7 mouse cellular contexts compared by ENCODE assay signal in genomic region chr11:58954420-58955142, GRCm38 (mm10). TPM values are rescaled to one million over a fixed set of nuclear protein-coding genes. Genes with fewer than 3 reads are reported as not detected.
DNase-seq lines count a peak whose midpoint lies in the region; ATAC-seq lines count a peak whose summit lies in the region.

Gene Hist3h2a (plus strand): TSS chr11:58954685.
Gene Trim17 (plus strand): TSS chr11:58954685.

- peak; percentile 95 for ATAC-seq in intestine, embryonic 15.5 days

- intact Hi-C loops in gastrocnemius, postnatal 36 days (cut with DNase I), result no loop called here
- intact Hi-C loops in left cerebral cortex, postnatal 25 days (cut with DNase I), result no loop called here

- under 1% methylated on average over 49 of the region's 49 CpGs for WGBS in intestine, embryonic 15.5 days
- under 1% methylated on average over 49 of the region's 49 CpGs for WGBS in midbrain, embryonic 10.5 days

- H3K36me3 ChIP-seq in intestine, embryonic 15.5 days, result no peaks in the 10 kb centered on the region
- peaks cover 12% of the 10 kb centered on the region for H3K36me3 ChIP-seq in midbrain, embryonic 10.5 days

- H3K27me3 ChIP-seq in intestine, embryonic 15.5 days (replicated peaks), result no peaks in the 10 kb centered on the region
- peaks cover 46% of the 10 kb centered on the region for H3K27me3 ChIP-seq in midbrain, embryonic 10.5 days (ENCODE audit: low read depth, poor library complexity, severe bottlenecking)

- H3K4me2 ChIP-seq in intestine, embryonic 15.5 days (replicated peaks), result peak within 1 kb of the TSS; percentile 88

- DNase-seq in adrenal gland, adult 2 months, result peak; percentile 89
- peak; percentile 92 for DNase-seq in embryo, embryonic 11.5 days (ENCODE audit: low read depth, low spot score)
- DNase-seq in gastrocnemius, postnatal 36 days, result peak; percentile 76 to 81
- peak; percentile 90 to 99 for DNase-seq in left cerebral cortex, postnatal 25 days (ENCODE audit: low spot score in 2 of 2)
- peak; percentile 82 for DNase-seq in midbrain, embryonic 10.5 days (ENCODE audit: low spot score)
- DNase-seq in right cerebral cortex, postnatal 4 days, result peak; percentile 82

- H3K4me3 ChIP-seq in intestine, embryonic 15.5 days (replicated peaks), result peak within 1 kb of the TSS; percentile 82
- peak within 1 kb of the TSS; percentile 73 for H3K4me3 ChIP-seq in midbrain, embryonic 10.5 days

- H3K9ac ChIP-seq in intestine, embryonic 15.5 days, result peak within 1 kb of the TSS; percentile 95

- no peaks in the 10 kb centered on the region for H3K9me3 ChIP-seq in intestine, embryonic 15.5 days
- no peaks in the 10 kb centered on the region for H3K9me3 ChIP-seq in midbrain, embryonic 10.5 days (replicated peaks)

- H3K4me1 ChIP-seq in intestine, embryonic 15.5 days (replicated peaks), result peaks cover 25% of the 10 kb centered on the region
- H3K4me1 ChIP-seq in midbrain, embryonic 10.5 days, result peaks cover 58% of the 10 kb centered on the region

- H3K27ac ChIP-seq in intestine, embryonic 15.5 days, result peak within 1 kb of the TSS; percentile 100
- peak within 1 kb of the TSS; percentile 93 for H3K27ac ChIP-seq in midbrain, embryonic 10.5 days (replicated peaks)

RNA-seq across cellular contexts. Expression of gene Hist3h2a, which starts in this region (rescaled TPM):
- 10 to 100 TPM; 13.5 to 26.3 TPM for total RNA-seq in adrenal gland, adult 2 months (2021)
- polyA plus RNA-seq in adrenal gland, adult 2 months (2012; rRNA removed), result 15.4 and 19.1 TPM in 2 replicates
- total RNA-seq in gastrocnemius, postnatal 36 days (2021), result 10 to 100 TPM in 1 of 2 experiments, 1 to 10 TPM in 1; 9.5 to 10.5 TPM
- polyA plus RNA-seq in intestine, embryonic 15.5 days (2015; fragmentation: Nextera tagmentation; extraction: Ambion mirVana), result 27.2 and 28.3 TPM in 2 replicates
- 10 to 100 TPM; 62.2 to 64.8 TPM for total RNA-seq in left cerebral cortex, postnatal 25 days (2021)
- 20.4 and 31.6 TPM in 2 replicates for polyA plus RNA-seq in midbrain, embryonic 10.5 days (2016; fragmentation: Nextera tagmentation; extraction: Ambion mirVana)

RNA-seq across cellular contexts. Expression of gene Trim17, which starts in this region (rescaled TPM):
- under 1 TPM; 0.17 TPM for total RNA-seq in adrenal gland, adult 2 months (2021)
- polyA plus RNA-seq in adrenal gland, adult 2 months (2012; rRNA removed), result 0.18 and 0.36 TPM in 2 replicates
- total RNA-seq in gastrocnemius, postnatal 36 days (2021), result under 1 TPM; 0.13 to 0.17 TPM
- 0.16 and 0.35 TPM in 2 replicates for polyA plus RNA-seq in intestine, embryonic 15.5 days (2015; fragmentation: Nextera tagmentation; extraction: Ambion mirVana)
- total RNA-seq in left cerebral cortex, postnatal 25 days (2021), result 1 to 10 TPM; 5.4 TPM
- polyA plus RNA-seq in midbrain, embryonic 10.5 days (2016; fragmentation: Nextera tagmentation; extraction: Ambion mirVana), result 0.25 and 0.26 TPM in 2 replicates

Comparison
In these comparisons a context has a peak if more than half of its experiments do, and no peak if none do; other contexts are left out.
1. Peak in every context shown above with its lines: DNase-seq, ATAC-seq, H3K4me3 ChIP-seq and H3K27ac ChIP-seq.
2. RNA of gene Trim17 (total RNA-seq): 5.4 TPM in left cerebral cortex, postnatal 25 days; 0.17 TPM in adrenal gland, adult 2 months and 0.13 to 0.17 TPM in gastrocnemius, postnatal 36 days; every median in the first group is over 4 times any median in the second.